Mouse (Mus musculus): ENCODE data around the gene Galnt10.

GRCm38 (mm10) chr11:57696207-57696676 lies 51.0 kb downstream of the Galnt10 start:
- TF ChIP-seq CTCF (IDR thresholded peaks at IDR 0.05; ENCODE audit: extremely low read depth, insufficient read depth, insufficient read length, insufficient replicate concordance) (no peak), POLR2A (IDR thresholded peaks at IDR 0.05; ENCODE audit: low read depth, low read length) (no peak)

All from spleen, adult 2 months (tissue).